Mouse (Mus musculus): ENCODE data around the gene Vapa. TPM values are rescaled to one million over a fixed set of nuclear protein-coding genes. Genes with fewer than 3 reads are reported as not detected.

Vapa gene
- polyA plus RNA-seq, 1 experiment = 32.9 TPM

GRCm38 (mm10) chr17:65607574-65608311 is 5.6 kb downstream of the Vapa start:
- H3K36me3 ChIP-seq (ENCODE audit: control insufficient read depth, insufficient read depth, low read length) = no peaks in the 10 kb centered on the region
- no peaks in the 10 kb centered on the region for H3K27me3 ChIP-seq (ENCODE audit: control insufficient read depth, insufficient read depth, low read length)
- no peak overlapping the region for H3K4me3 ChIP-seq (ENCODE audit: control insufficient read depth, insufficient read depth, low read length)
- WGBS = 56% methylated on average over 7 of the region's 7 CpGs
- TF ChIP-seq CTCF (IDR thresholded peaks at IDR 0.05; ENCODE audit: borderline replicate concordance, control insufficient read depth, extremely low read depth, insufficient read depth, low read length, poor library complexity) (no peak), POLR2A (IDR thresholded peaks at IDR 0.05; ENCODE audit: control insufficient read depth, extremely low read depth, insufficient read depth, low read length, poor library complexity) (no peak)
- peaks cover 6% of the 10 kb centered on the region for H3K4me1 ChIP-seq (replicated peaks; ENCODE audit: control insufficient read depth, insufficient read depth, low read length)
- DNase-seq = no peak
- H3K27ac ChIP-seq (ENCODE audit: control insufficient read depth, insufficient read depth, low read length) = no peak overlapping the region

DNA sequence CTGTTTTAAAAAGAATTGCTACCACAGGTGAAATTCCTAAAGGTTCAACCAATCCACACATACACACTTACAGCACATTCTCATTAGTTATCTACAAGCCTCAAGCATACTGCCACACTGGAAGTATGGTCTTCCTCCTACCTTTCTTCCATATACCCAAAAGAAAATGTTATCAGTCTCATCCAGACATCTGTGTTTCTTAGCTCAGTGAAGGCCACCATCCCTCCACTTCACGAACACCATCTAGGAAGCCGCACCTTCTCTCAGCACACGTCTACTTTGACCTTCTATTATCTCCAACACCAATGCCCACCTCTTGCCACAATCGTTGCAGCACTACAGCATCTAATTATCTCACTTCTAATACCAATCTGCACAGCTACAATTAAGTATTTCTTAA is 7.3 kb downstream of the Vapa start:
- H3K36me3 ChIP-seq (ENCODE audit: control insufficient read depth, insufficient read depth, low read length) = no peaks in the 10 kb centered on the region
- DNase-seq = no peak
- H3K4me1 ChIP-seq (replicated peaks; ENCODE audit: control insufficient read depth, insufficient read depth, low read length) = peaks cover 6% of the 10 kb centered on the region
- TF ChIP-seq POLR2A (IDR thresholded peaks at IDR 0.05; ENCODE audit: control insufficient read depth, extremely low read depth, insufficient read depth, low read length, poor library complexity) (no peak), CTCF (IDR thresholded peaks at IDR 0.05; ENCODE audit: borderline replicate concordance, control insufficient read depth, extremely low read depth, insufficient read depth, low read length, poor library complexity) (no peak)
- no peak overlapping the region for H3K4me3 ChIP-seq (ENCODE audit: control insufficient read depth, insufficient read depth, low read length)
- no peak overlapping the region for H3K27ac ChIP-seq (ENCODE audit: control insufficient read depth, insufficient read depth, low read length)
- H3K27me3 ChIP-seq (ENCODE audit: control insufficient read depth, insufficient read depth, low read length) = no peaks in the 10 kb centered on the region
- WGBS = 86% methylated on average over 4 of the region's 4 CpGs

DNA sequence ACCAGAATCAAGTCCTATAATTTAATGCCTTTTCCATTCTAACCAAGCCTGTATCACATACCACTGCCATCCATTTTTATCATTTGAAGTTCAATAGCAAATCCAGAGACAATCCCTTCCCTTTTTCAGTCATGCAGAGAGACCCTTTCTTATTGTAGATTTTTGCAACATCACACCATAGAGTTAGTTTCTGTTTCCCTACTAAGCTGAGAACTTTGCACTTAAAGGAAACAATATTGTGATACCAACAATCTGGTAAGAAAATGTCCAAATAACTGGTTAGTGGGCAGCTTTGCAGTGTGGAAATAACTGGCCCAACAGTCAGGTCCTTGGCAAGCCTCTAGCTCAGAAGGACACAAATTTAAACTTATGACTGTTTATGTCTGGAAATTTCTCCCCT is 8.5 kb downstream of the Vapa start:
- Histone ChIP-seq H3K4me3 (ENCODE audit: control insufficient read depth, insufficient read depth, low read length) (no peak overlapping the region), H3K36me3 (ENCODE audit: control insufficient read depth, insufficient read depth, low read length) (no peaks in the 10 kb centered on the region), H3K27ac (ENCODE audit: control insufficient read depth, insufficient read depth, low read length) (no peak overlapping the region), H3K27me3 (ENCODE audit: control insufficient read depth, insufficient read depth, low read length) (no peaks in the 10 kb centered on the region), H3K4me1 (replicated peaks; ENCODE audit: control insufficient read depth, insufficient read depth, low read length) (peaks cover 6% of the 10 kb centered on the region)
- TF ChIP-seq CTCF (IDR thresholded peaks at IDR 0.05; ENCODE audit: borderline replicate concordance, control insufficient read depth, extremely low read depth, insufficient read depth, low read length, poor library complexity) (no peak), POLR2A (IDR thresholded peaks at IDR 0.05; ENCODE audit: control insufficient read depth, extremely low read depth, insufficient read depth, low read length, poor library complexity) (no peak)
- DNase-seq = no peak

GRCm38 (mm10) chr17:65604315-65604714 is 9.0 kb downstream of the Vapa start:
- no peaks in the 10 kb centered on the region for H3K27me3 ChIP-seq (ENCODE audit: control insufficient read depth, insufficient read depth, low read length)
- no peak overlapping the region for H3K4me3 ChIP-seq (ENCODE audit: control insufficient read depth, insufficient read depth, low read length)
- DNase-seq = no peak
- no peak overlapping the region for H3K27ac ChIP-seq (ENCODE audit: control insufficient read depth, insufficient read depth, low read length)
- no peak for TF ChIP-seq CTCF (IDR thresholded peaks at IDR 0.05; ENCODE audit: borderline replicate concordance, control insufficient read depth, extremely low read depth, insufficient read depth, low read length, poor library complexity)
- TF ChIP-seq POLR2A (IDR thresholded peaks at IDR 0.05; ENCODE audit: control insufficient read depth, extremely low read depth, insufficient read depth, low read length, poor library complexity) = no peak
- H3K36me3 ChIP-seq (ENCODE audit: control insufficient read depth, insufficient read depth, low read length) = no peaks in the 10 kb centered on the region
- peaks cover 6% of the 10 kb centered on the region for H3K4me1 ChIP-seq (replicated peaks; ENCODE audit: control insufficient read depth, insufficient read depth, low read length)

DNA sequence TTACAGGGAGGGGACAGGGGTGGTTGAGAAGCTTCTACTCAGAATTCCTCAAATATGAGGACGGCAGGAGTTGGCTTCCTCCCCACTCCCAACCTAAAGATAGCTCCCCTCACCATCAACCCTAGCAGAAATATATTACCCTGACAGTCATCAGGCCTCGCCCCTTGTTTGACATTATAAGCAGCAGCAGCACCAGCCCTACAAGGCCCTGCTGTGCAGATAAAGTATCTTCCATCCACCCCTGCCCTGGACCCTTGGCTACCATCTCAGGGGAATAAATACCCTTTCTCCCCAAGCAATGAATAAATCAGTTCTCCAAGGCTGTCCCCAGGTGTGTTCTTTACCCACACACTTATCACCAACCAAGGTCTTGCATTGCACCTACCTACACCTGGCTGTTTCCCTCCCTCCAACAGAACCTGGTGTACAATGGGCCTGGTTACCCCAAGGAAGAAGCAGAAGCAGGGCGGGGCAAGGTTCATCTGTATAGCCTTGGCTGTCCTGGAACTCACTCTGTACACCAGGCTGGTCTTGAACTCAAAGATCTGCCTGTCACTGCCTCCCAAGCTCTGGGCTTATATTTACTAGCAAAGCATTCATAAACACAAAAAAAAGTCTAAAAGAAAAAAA is 15.4 kb downstream of the Vapa start:
- Histone ChIP-seq H3K27ac (ENCODE audit: control insufficient read depth, insufficient read depth, low read length) (no peak overlapping the region), H3K36me3 (ENCODE audit: control insufficient read depth, insufficient read depth, low read length) (peaks cover 2% of the 10 kb centered on the region), H3K4me3 (ENCODE audit: control insufficient read depth, insufficient read depth, low read length) (no peak overlapping the region), H3K27me3 (ENCODE audit: control insufficient read depth, insufficient read depth, low read length) (no peaks in the 10 kb centered on the region), H3K4me1 (replicated peaks; ENCODE audit: control insufficient read depth, insufficient read depth, low read length) (no peaks in the 10 kb centered on the region)
- 97% methylated on average over 3 of the region's 3 CpGs for WGBS
- TF ChIP-seq CTCF (IDR thresholded peaks at IDR 0.05; ENCODE audit: borderline replicate concordance, control insufficient read depth, extremely low read depth, insufficient read depth, low read length, poor library complexity) (no peak), POLR2A (IDR thresholded peaks at IDR 0.05; ENCODE audit: control insufficient read depth, extremely low read depth, insufficient read depth, low read length, poor library complexity) (no peak)
- no peak for DNase-seq

DNA sequence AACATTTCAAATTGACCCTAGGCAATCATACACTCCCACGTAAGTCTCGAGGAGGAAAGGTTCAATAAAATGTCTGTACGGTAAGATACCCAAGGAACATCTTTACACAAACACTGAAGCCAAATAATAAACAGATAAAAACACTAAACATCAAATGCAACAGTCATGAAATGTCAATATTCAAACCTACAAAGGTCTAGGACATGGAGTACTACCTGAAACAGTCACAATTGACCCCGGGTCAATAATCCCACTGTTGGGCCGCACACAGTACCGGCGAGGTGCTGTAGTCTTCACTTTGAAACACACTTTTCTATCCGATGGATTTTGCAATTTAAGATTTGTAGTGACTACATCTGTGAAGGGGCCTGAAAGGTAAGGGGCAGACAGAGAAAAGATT is 18.7 kb downstream of the Vapa start:
- Histone ChIP-seq H3K4me3 (ENCODE audit: control insufficient read depth, insufficient read depth, low read length) (no peak overlapping the region), H3K27me3 (ENCODE audit: control insufficient read depth, insufficient read depth, low read length) (no peaks in the 10 kb centered on the region), H3K36me3 (ENCODE audit: control insufficient read depth, insufficient read depth, low read length) (peaks cover 7% of the 10 kb centered on the region), H3K27ac (ENCODE audit: control insufficient read depth, insufficient read depth, low read length) (no peak overlapping the region), H3K4me1 (replicated peaks; ENCODE audit: control insufficient read depth, insufficient read depth, low read length) (no peaks in the 10 kb centered on the region)
- WGBS = 97% methylated on average over 8 of the region's 8 CpGs
- no peak for TF ChIP-seq POLR2A (IDR thresholded peaks at IDR 0.05; ENCODE audit: control insufficient read depth, extremely low read depth, insufficient read depth, low read length, poor library complexity)
- TF ChIP-seq CTCF (IDR thresholded peaks at IDR 0.05; ENCODE audit: borderline replicate concordance, control insufficient read depth, extremely low read depth, insufficient read depth, low read length, poor library complexity) = no peak
- DNase-seq = no peak

All from thymus, adult 2 months (tissue).